Mouse (Mus musculus) cerebellum, adult 18-20 months (tissue): Measurements from ENCODE around the gene Bmp2k.

Source experiments
- DNase-seq, 2 experiments: peaks; one replicate each; pipeline ENCODE4 v3.0.0; 2021

Bmp2k gene

GRCm38 (mm10) chr5:97110697-97111096 lies 113.2 kb downstream of the Bmp2k start:
- DNase-seq = peak; percentile 18 to 40

- DNase-seq = peak; percentile 99 to 100
Measured at GRCm38 (mm10) chr5:97111207-97111910, 113.9 kb downstream of the Bmp2k start, which contains the start of gene Paqr3. Gene Paqr3, minus strand, starts transcription at chr5:97111596.

GRCm38 (mm10) chr5:97124977-97125376 lies 127.5 kb downstream of the Bmp2k start:
- DNase-seq = no peak

- DNase-seq = no peak
Measured at GRCm38 (mm10) chr5:97125459-97125970, 128.0 kb downstream of the Bmp2k start.

- DNase-seq = peak; percentile 47 to 56
Measured at GRCm38 (mm10) chr5:97126005-97126404, 128.5 kb downstream of the Bmp2k start.

GRCm38 (mm10) chr5:97127284-97127683 lies 129.8 kb downstream of the Bmp2k start:
- DNase-seq = no peak

GRCm38 (mm10) chr5:97128242-97129226 lies 131.0 kb downstream of the Bmp2k start:
- peak; percentile 74 to 76 for DNase-seq

GRCm38 (mm10) chr5:97129589-97129988 lies 132.1 kb downstream of the Bmp2k start:
- no peak for DNase-seq

GRCm38 (mm10) chr5:97135331-97135730 lies 137.8 kb downstream of the Bmp2k start:
- no peak for DNase-seq
